Mouse (Mus musculus) ES-E14 (cell line): ENCODE measurements around the gene Pigu. TPM values are rescaled to one million over a fixed set of nuclear protein-coding genes. Genes with fewer than 3 reads are reported as not detected.

ENCODE experiments used
- DNase-seq: peaks from one replicate; pipeline ENCODE4 v3.0.0-alpha.2; 2013; ENCODE audit warnings: low read depth, low spot score
- H3K27ac ChIP-seq: 2 replicates; pipeline ENCODE4 v1.5.1; 2012; ENCODE audit warnings: low read depth, mild to moderate bottlenecking, low read length, moderate library complexity, mixed read lengths; ENCODE audit not compliant: poor library complexity, insufficient read depth, severe bottlenecking
- H3K36me3 ChIP-seq: 2 replicates; pipeline ENCODE4 v1.6.1; 2012; ENCODE audit warnings: mild to moderate bottlenecking, low read length, moderate library complexity, mixed read lengths; ENCODE audit not compliant: control insufficient read depth, poor library complexity, insufficient read depth, severe bottlenecking
- H3K4me1 ChIP-seq, 2 experiments: fragments of 150-350 bp in 1 of 2; sonication (generic) in 1 of 2; 2 replicates each; pipeline ENCODE4 v1.6.1; 2012; ENCODE audit warnings: low read length in 2 of 2, mild to moderate bottlenecking in 1 of 2, mixed read lengths in 1 of 2; ENCODE audit not compliant: control insufficient read depth in 2 of 2, insufficient read depth in 2 of 2, poor library complexity in 1 of 2
- H3K4me3 ChIP-seq, 2 experiments: fragments of 150-350 bp in 1 of 2; sonication (generic) in 1 of 2; 2 replicates each; pipeline ENCODE4 v1.5.1; 2012; ENCODE audit warnings: low read length in 2 of 2, low read depth in 1 of 2, mild to moderate bottlenecking in 1 of 2, mixed read lengths in 1 of 2; ENCODE audit not compliant: insufficient read depth in 1 of 2, poor library complexity in 1 of 2, severe bottlenecking in 1 of 2
- H3K9ac ChIP-seq: 2 replicates; pipeline ENCODE4 v1.6.1; 2012; ENCODE audit warnings: low read depth, mild to moderate bottlenecking, low read length, mixed read lengths; ENCODE audit not compliant: poor library complexity, insufficient read depth, severe bottlenecking
- H3K9me3 ChIP-seq: fragments of 150-350 bp; sonication (generic); 2 replicates; pipeline ENCODE4 v1.6.1; 2012; ENCODE audit warnings: low read depth, mild to moderate bottlenecking, low read length; ENCODE audit not compliant: control insufficient read depth, insufficient read depth
- CHD2 ChIP-seq: IDR thresholded peaks from 2 replicates; pipeline ENCODE4 v1.6.1; 2014; ENCODE audit warnings: mild to moderate bottlenecking, low read depth, low read length, inconsistent platforms
- HCFC1 ChIP-seq: IDR thresholded peaks from 2 replicates; pipeline ENCODE4 v1.6.1; 2012; ENCODE audit warnings: low read length, inconsistent platforms, borderline replicate concordance; ENCODE audit not compliant: insufficient read depth
- MAFK ChIP-seq: IDR thresholded peaks from 2 replicates; pipeline ENCODE4 v1.6.1; 2014; ENCODE audit warnings: mild to moderate bottlenecking, low read depth, low read length, inconsistent platforms; ENCODE audit not compliant: insufficient read depth
- ZC3H11A ChIP-seq: IDR thresholded peaks from 2 replicates; pipeline ENCODE4 v1.6.1; 2012; ENCODE audit warnings: low read depth, mild to moderate bottlenecking, inconsistent platforms, low read length, borderline replicate concordance
- ZNF384 ChIP-seq: IDR thresholded peaks from 2 replicates; pipeline ENCODE4 v1.6.1; 2012; ENCODE audit warnings: low read depth, low read length, inconsistent platforms
- in situ Hi-C, 2 experiments: fragments of 600-800 bp; cut with MboI; formaldehyde crosslinking; loops; one replicate each; pipeline ENCODE4 v1.15.1; 2025; ENCODE audit warnings: low sequenced_read_pairs in 2 of 2, inconsistent platforms in 1 of 2; ENCODE audit not compliant: unreplicated experiment in 2 of 2
- total RNA-seq: library from RNA; depleted of rRNA; stranded (reverse); fragments of 300-350 nt; gene quantifications from 2 replicates; pipeline ENCODE4 v1.2.3, GENCODE M21; 2012

Pigu gene
- total RNA-seq, 1 experiment, result 26.3 TPM

GRCm38 (mm10) chr2:155357686-155358399 lies 613 bp upstream of the Pigu start:
- no peaks in the 10 kb centered on the region for H3K36me3 ChIP-seq
- H3K27ac ChIP-seq, result no peak overlapping the region
- peak overlapping the region; percentile 50 to 97 for H3K4me3 ChIP-seq
- no peak overlapping the region for H3K9ac ChIP-seq
- no peaks in the 10 kb centered on the region for H3K9me3 ChIP-seq
- TF ChIP-seq MAFK (no peak), HCFC1 (no peak), ZC3H11A (no peak), CHD2 (no peak), ZNF384 (no peak)
- in situ Hi-C loops, result no loop called here
- H3K4me1 ChIP-seq, result no peaks in the 10 kb centered on the region
- no peak for DNase-seq

- in situ Hi-C loops, result no loop called here
- H3K36me3 ChIP-seq, result no peaks in the 10 kb centered on the region
- H3K4me3 ChIP-seq, result no peak overlapping the region
- no peak for DNase-seq
- H3K9me3 ChIP-seq, result no peaks in the 10 kb centered on the region
- no peak overlapping the region for H3K27ac ChIP-seq
- no peak overlapping the region for H3K9ac ChIP-seq
- H3K4me1 ChIP-seq, result no peaks in the 10 kb centered on the region
- TF ChIP-seq CHD2 (no peak), ZNF384 (no peak)
These were observed 2.8 kb downstream of the Pigu start for GRCm38 (mm10) chr2:155354402-155354801.

GRCm38 (mm10) chr2:155346670-155347069 lies 10.6 kb downstream of the Pigu start:
- no peak for DNase-seq
- H3K4me3 ChIP-seq, result no peak overlapping the region
- no peak overlapping the region for H3K9ac ChIP-seq
- in situ Hi-C loops, result no loop called here
- no peak overlapping the region for H3K27ac ChIP-seq
- no peaks in the 10 kb centered on the region for H3K4me1 ChIP-seq
- no peaks in the 10 kb centered on the region; the same call in 1 of the 2 replicates for H3K36me3 ChIP-seq
- no peaks in the 10 kb centered on the region for H3K9me3 ChIP-seq
- TF ChIP-seq ZC3H11A (no peak), MAFK (no peak), ZNF384 (no peak), HCFC1 (no peak), CHD2 (no peak)

GRCm38 (mm10) chr2:155340166-155340565 lies 17.1 kb downstream of the Pigu start:
- no peaks in the 10 kb centered on the region for H3K4me1 ChIP-seq
- in situ Hi-C loops, result no loop called here
- DNase-seq, result no peak
- H3K27ac ChIP-seq, result no peak overlapping the region
- H3K4me3 ChIP-seq, result no peak overlapping the region
- H3K9ac ChIP-seq, result no peak overlapping the region
- peaks cover 2% of the 10 kb centered on the region for H3K36me3 ChIP-seq
- no peaks in the 10 kb centered on the region for H3K9me3 ChIP-seq
- TF ChIP-seq ZC3H11A (no peak), CHD2 (no peak), HCFC1 (no peak), ZNF384 (no peak), MAFK (no peak)

GRCm38 (mm10) chr2:155336254-155336653 lies 21.0 kb downstream of the Pigu start:
- H3K9ac ChIP-seq, result no peak overlapping the region
- H3K4me1 ChIP-seq, result no peaks in the 10 kb centered on the region
- peaks cover 10% of the 10 kb centered on the region for H3K36me3 ChIP-seq
- in situ Hi-C loops, result no loop called here
- no peak for DNase-seq
- no peak overlapping the region for H3K27ac ChIP-seq
- TF ChIP-seq MAFK, result no peak
- TF ChIP-seq HCFC1, result no peak
- TF ChIP-seq ZC3H11A, result no peak
- no peaks in the 10 kb centered on the region for H3K9me3 ChIP-seq
- H3K4me3 ChIP-seq, result no peak overlapping the region
